Mouse (Mus musculus) MEL (cell line): ENCODE data around the gene Ubtf. TPM values are rescaled to one million over a fixed set of nuclear protein-coding genes. Genes with fewer than 3 reads are reported as not detected.

Source experiments
- DNase-seq: peaks from one replicate; pipeline ENCODE4 v3.0.0; 2011; ENCODE audit warnings: low read depth, low spot score
- H3K27ac ChIP-seq: 2 replicates; pipeline ENCODE4 v1.5.1; 2012; ENCODE audit warnings: low read depth, mild to moderate bottlenecking, control low read depth, low read length, moderate library complexity; ENCODE audit not compliant: control insufficient read depth
- H3K27me3 ChIP-seq, 2 experiments: fragments of 150-350 bp in 1 of 2; sonication (generic) in 1 of 2; 2 replicates each; pipeline ENCODE4 v1.6.1; 2012; ENCODE audit warnings: low read length in 2 of 2, mild to moderate bottlenecking in 2 of 2, improper control_type of control experiment in 1 of 2, moderate library complexity in 1 of 2; ENCODE audit not compliant: insufficient read depth in 2 of 2, control insufficient read depth in 1 of 2
- H3K36me3 ChIP-seq, 2 experiments: 2 replicates each; pipeline ENCODE4 v1.6.1; 2012 to 2014; ENCODE audit warnings: low read length in 2 of 2, improper control_type of control experiment in 1 of 2, inconsistent platforms in 1 of 2, mild to moderate bottlenecking in 1 of 2; ENCODE audit not compliant: insufficient read depth in 2 of 2, control insufficient read depth in 1 of 2
- H3K4me1 ChIP-seq, 2 experiments: fragments of 150-350 bp in 1 of 2; sonication (generic) in 1 of 2; 2 replicates each; pipeline ENCODE4 v1.6.1; 2012; ENCODE audit warnings: low read length in 2 of 2, improper control_type of control experiment in 1 of 2, mild to moderate bottlenecking in 1 of 2; ENCODE audit not compliant: insufficient read depth in 2 of 2, control insufficient read depth in 1 of 2
- H3K4me3 ChIP-seq, 2 experiments: fragments of 150-350 bp in 1 of 2; sonication (generic) in 1 of 2; 2 replicates each; pipeline ENCODE4 v1.5.1; 2012; ENCODE audit warnings: low read depth in 2 of 2, low read length in 2 of 2, mild to moderate bottlenecking in 2 of 2, moderate library complexity in 2 of 2, control low read depth in 1 of 2, improper control_type of control experiment in 1 of 2; ENCODE audit not compliant: control insufficient read depth in 1 of 2, insufficient read depth in 1 of 2
- H3K79me2 ChIP-seq: 2 replicates; pipeline ENCODE4 v1.6.1; 2012; ENCODE audit warnings: mild to moderate bottlenecking, low read length, moderate library complexity; ENCODE audit not compliant: control insufficient read depth, poor library complexity, insufficient read depth
- H3K9ac ChIP-seq: 2 replicates; pipeline ENCODE4 v1.6.1; 2012; ENCODE audit warnings: low read depth, mild to moderate bottlenecking, control low read depth, low read length, moderate library complexity; ENCODE audit not compliant: control insufficient read depth, poor library complexity, severe bottlenecking
- H3K9me3 ChIP-seq: fragments of 150-350 bp; sonication (generic); replicated peaks from 2 replicates; pipeline ENCODE4 v1.6.1; 2012; ENCODE audit warnings: mild to moderate bottlenecking, low read length, improper control_type of control experiment, moderate library complexity; ENCODE audit not compliant: insufficient read depth
- BHLHE40 ChIP-seq: IDR thresholded peaks from 2 replicates; pipeline ENCODE4 v1.6.1; 2012; ENCODE audit warnings: low read depth, mild to moderate bottlenecking, inconsistent platforms, low read length, improper control_type of control experiment, borderline replicate concordance
- CHD1 ChIP-seq: IDR thresholded peaks from 2 replicates; pipeline ENCODE4 v1.6.1; 2012; ENCODE audit warnings: low read depth, mild to moderate bottlenecking, inconsistent platforms, low read length, improper control_type of control experiment
- CHD2 ChIP-seq: IDR thresholded peaks from 2 replicates; pipeline ENCODE4 v1.6.1; 2011; ENCODE audit warnings: low read length, improper control_type of control experiment
- CTCF ChIP-seq, 3 experiments: IDR thresholded peaks in 2 of 3; conservative IDR thresholded peaks in 1 of 3; 2 replicates each; pipeline ENCODE4 v1.5.1; 2011 to 2012; ENCODE audit warnings: low read length in 3 of 3, low read depth in 2 of 3, mild to moderate bottlenecking in 2 of 3, improper control_type of control experiment in 1 of 3, inconsistent platforms in 1 of 3, mixed read lengths in 1 of 3, moderate library complexity in 1 of 3; ENCODE audit not compliant: control insufficient read depth in 1 of 3, insufficient read depth in 1 of 3, poor library complexity in 1 of 3, severe bottlenecking in 1 of 3
- E2F4 ChIP-seq: IDR thresholded peaks from 2 replicates; pipeline ENCODE4 v1.6.1; 2011; ENCODE audit warnings: low read depth, low read length, improper control_type of control experiment, borderline replicate concordance
- ELF1 ChIP-seq: IDR thresholded peaks from 2 replicates; pipeline ENCODE4 v1.6.1; 2014; ENCODE audit warnings: low read depth, mild to moderate bottlenecking, inconsistent platforms, low read length, improper control_type of control experiment, moderate library complexity
- EP300 ChIP-seq, 2 experiments: IDR thresholded peaks; 2 replicates each; pipeline ENCODE4 v1.6.1; 2011; ENCODE audit warnings: improper control_type of control experiment in 2 of 2, low read length in 2 of 2, low read depth in 1 of 2, mild to moderate bottlenecking in 1 of 2
- ETS1 ChIP-seq: IDR thresholded peaks from 2 replicates; pipeline ENCODE4 v1.6.1; 2012; ENCODE audit warnings: low read depth, mild to moderate bottlenecking, inconsistent platforms, low read length, improper control_type of control experiment, moderate library complexity
- GABPA ChIP-seq: IDR thresholded peaks from 2 replicates; pipeline ENCODE4 v1.6.1; 2012; ENCODE audit warnings: low read depth, mild to moderate bottlenecking, inconsistent platforms, low read length, improper control_type of control experiment, moderate library complexity
- GATA1 ChIP-seq: IDR thresholded peaks from 2 replicates; pipeline ENCODE4 v1.6.1; 2011; ENCODE audit warnings: low read depth, low read length, improper control_type of control experiment
- HCFC1 ChIP-seq: IDR thresholded peaks from 2 replicates; pipeline ENCODE4 v1.6.1; 2012; ENCODE audit warnings: low read depth, mild to moderate bottlenecking, inconsistent platforms, low read length, improper control_type of control experiment, moderate library complexity
- KAT2A ChIP-seq: conservative IDR thresholded peaks from 2 replicates; pipeline ENCODE4 v1.6.1; 2012; ENCODE audit warnings: low read depth, low read length, improper control_type of control experiment, inconsistent platforms
- MAFK ChIP-seq: IDR thresholded peaks from 2 replicates; pipeline ENCODE4 v1.6.1; 2011; ENCODE audit warnings: low read depth, mild to moderate bottlenecking, low read length, improper control_type of control experiment, borderline replicate concordance
- MAX ChIP-seq: IDR thresholded peaks from 2 replicates; pipeline ENCODE4 v1.6.1; 2011; ENCODE audit warnings: low read length, improper control_type of control experiment
- MAZ ChIP-seq: IDR thresholded peaks from 2 replicates; pipeline ENCODE4 v1.6.1; 2012; ENCODE audit warnings: low read depth, mild to moderate bottlenecking, inconsistent platforms, low read length, improper control_type of control experiment
- MEF2A ChIP-seq: IDR thresholded peaks from 2 replicates; pipeline ENCODE4 v1.6.1; 2014; ENCODE audit warnings: low read depth, mild to moderate bottlenecking, inconsistent platforms, low read length, improper control_type of control experiment; ENCODE audit not compliant: poor library complexity, insufficient replicate concordance, severe bottlenecking; ENCODE audit errors: extremely low read depth
- MXI1 ChIP-seq: IDR thresholded peaks from 2 replicates; pipeline ENCODE4 v1.6.1; 2011; ENCODE audit warnings: mild to moderate bottlenecking, low read depth, low read length, improper control_type of control experiment
- MYB ChIP-seq: IDR thresholded peaks from 2 replicates; pipeline ENCODE4 v1.6.1; 2011; ENCODE audit warnings: mild to moderate bottlenecking, low read depth, low read length, improper control_type of control experiment
- MYC ChIP-seq: IDR thresholded peaks from 2 replicates; pipeline ENCODE4 v1.6.1; 2011; ENCODE audit warnings: low read depth, mild to moderate bottlenecking, low read length, improper control_type of control experiment, moderate library complexity
- NELFE ChIP-seq: IDR thresholded peaks from 2 replicates; pipeline ENCODE4 v1.6.1; 2011; ENCODE audit warnings: low read depth, low read length, improper control_type of control experiment
- NRF1 ChIP-seq: IDR thresholded peaks from 2 replicates; pipeline ENCODE4 v1.6.1; 2014; ENCODE audit warnings: low read depth, mild to moderate bottlenecking, inconsistent platforms, low read length, improper control_type of control experiment, moderate library complexity; ENCODE audit not compliant: poor library complexity, insufficient read depth, severe bottlenecking
- POLR2A ChIP-seq, 2 experiments: IDR thresholded peaks; 2 replicates each; pipeline ENCODE4 v1.6.1; 2011 to 2012; ENCODE audit warnings: low read length in 2 of 2, mild to moderate bottlenecking in 2 of 2, control low read depth in 1 of 2, improper control_type of control experiment in 1 of 2, low read depth in 1 of 2, moderate library complexity in 1 of 2; ENCODE audit not compliant: control insufficient read depth in 1 of 2, insufficient read depth in 1 of 2, poor library complexity in 1 of 2
- POLR2AphosphoS5 ChIP-seq: IDR thresholded peaks from 2 replicates; pipeline ENCODE4 v1.6.1; 2012; ENCODE audit warnings: low read depth, borderline replicate concordance, mild to moderate bottlenecking, inconsistent platforms, low read length, moderate library complexity, mixed read lengths
- RAD21 ChIP-seq: IDR thresholded peaks from 2 replicates; pipeline ENCODE4 v1.6.1; 2011; ENCODE audit warnings: mild to moderate bottlenecking, low read depth, low read length, improper control_type of control experiment
- RCOR1 ChIP-seq: IDR thresholded peaks from 2 replicates; pipeline ENCODE4 v1.6.1; 2012; ENCODE audit warnings: low read depth, mild to moderate bottlenecking, inconsistent platforms, low read length, improper control_type of control experiment
- SIN3A ChIP-seq: IDR thresholded peaks from 2 replicates; pipeline ENCODE4 v1.6.1; 2012; ENCODE audit warnings: low read length, improper control_type of control experiment, inconsistent platforms
- SMC3 ChIP-seq: IDR thresholded peaks from 2 replicates; pipeline ENCODE4 v1.6.1; 2011; ENCODE audit warnings: low read depth, low read length, improper control_type of control experiment
- TAL1 ChIP-seq: IDR thresholded peaks from 2 replicates; pipeline ENCODE4 v1.6.1; 2012; ENCODE audit warnings: mild to moderate bottlenecking, inconsistent platforms, low read length, moderate library complexity, mixed read lengths
- UBTF ChIP-seq: IDR thresholded peaks from 2 replicates; pipeline ENCODE4 v1.6.1; 2012; ENCODE audit warnings: low read depth, mild to moderate bottlenecking, inconsistent platforms, low read length, improper control_type of control experiment, moderate library complexity, borderline replicate concordance; ENCODE audit not compliant: insufficient read depth
- USF1 ChIP-seq: IDR thresholded peaks from 2 replicates; pipeline ENCODE4 v1.6.1; 2014; ENCODE audit warnings: low read depth, mild to moderate bottlenecking, inconsistent platforms, low read length, improper control_type of control experiment, moderate library complexity
- USF2 ChIP-seq, 2 experiments: IDR thresholded peaks; 2 replicates each; pipeline ENCODE4 v1.6.1; 2011 to 2012; ENCODE audit warnings: improper control_type of control experiment in 2 of 2, low read length in 2 of 2, borderline replicate concordance in 1 of 2, inconsistent platforms in 1 of 2, low read depth in 1 of 2, mild to moderate bottlenecking in 1 of 2; ENCODE audit not compliant: insufficient read depth in 1 of 2
- ZKSCAN1 ChIP-seq: IDR thresholded peaks from 2 replicates; pipeline ENCODE4 v1.6.1; 2012; ENCODE audit warnings: low read depth, mild to moderate bottlenecking, inconsistent platforms, low read length, improper control_type of control experiment, moderate library complexity
- ZMIZ1 ChIP-seq: IDR thresholded peaks from 2 replicates; pipeline ENCODE4 v1.6.1; 2012; ENCODE audit warnings: low read depth, mild to moderate bottlenecking, inconsistent platforms, low read length, improper control_type of control experiment, moderate library complexity
- ZNF384 ChIP-seq: IDR thresholded peaks from 2 replicates; pipeline ENCODE4 v1.6.1; 2012; ENCODE audit warnings: low read depth, mild to moderate bottlenecking, inconsistent platforms, low read length, improper control_type of control experiment
- polyA plus RNA-seq, 2 experiments: library from polyadenylated mRNA; stranded (reverse) in 1 of 2; unstranded in 1 of 2; fragments of >175 nt in 1 of 2; fragments of >200 nt in 1 of 2; gene quantifications; 2 replicates each; pipeline versions ENCODE4 v1.2.1 to v1.2.4; 2012; ENCODE audit warnings: low replicate concordance in 2 of 2, low read depth in 1 of 2; ENCODE audit not compliant: insufficient read length in 2 of 2, insufficient read depth in 1 of 2, missing spikeins in 1 of 2
- total RNA-seq: library from RNA; depleted of rRNA; stranded (reverse); fragments of 300-350 nt; gene quantifications from 2 replicates; pipeline ENCODE4 v1.2.3, GENCODE M21; 2012

Ubtf gene
- total and polyA plus RNA-seq, 3 experiments = 76.5 to 189 (median 145) TPM

- Histone ChIP-seq H3K27me3 (peaks cover 3 to 5% of the 10 kb centered on the region in 2 experiments; a peak in 2 of 4 replicates), H3K4me3 (peak overlapping the region; percentile 91 to 98), H3K9ac (peak overlapping the region; percentile 100), H3K27ac (peak overlapping the region; percentile 87), H3K9me3 (no peaks in the 10 kb centered on the region), H3K36me3 (peaks cover 0 to 12% of the 10 kb centered on the region in 2 experiments; a peak in 2 of 4 replicates), H3K79me2 (peaks cover 47% of the 10 kb centered on the region), H3K4me1 (peaks cover 3 to 13% of the 10 kb centered on the region in 2 experiments)
- peak; percentile 96 for DNase-seq
- TF ChIP-seq E2F4 = no peak
- TF ChIP-seq ZNF384 = peak; percentile 97
- peak; percentile 41; the same call in 1 of the 2 replicates for TF ChIP-seq RCOR1
- peak; percentile 71 for TF ChIP-seq SIN3A
- peak in 1 of 2 experiments; percentile 19; a peak in 1 of 4 replicates for TF ChIP-seq EP300 (IDR thresholded peaks at IDR 0.05; ENCODE audit: low read depth in 1 of 2, low read length in 2 of 2)
- TF ChIP-seq HCFC1 = peak; percentile 66; the same call in 1 of the 2 replicates
- no peak for TF ChIP-seq USF2 (IDR thresholded peaks at IDR 0.05; ENCODE audit: borderline replicate concordance in 1 of 2, insufficient read depth in 1 of 2, low read depth in 1 of 2, low read length in 2 of 2)
- peak; percentile 88 to 99 for TF ChIP-seq POLR2A (IDR thresholded peaks at IDR 0.05; ENCODE audit: control insufficient read depth in 1 of 2, insufficient read depth in 1 of 2, low read depth in 1 of 2, low read length in 2 of 2, poor library complexity in 1 of 2)
- TF ChIP-seq GATA1 = no peak
- TF ChIP-seq MXI1 = 0 out of 2 replicates have a peak, but pooled peaks have one; percentile 51
- TF ChIP-seq NELFE = peak; percentile 92
- peak; percentile 23 for TF ChIP-seq MAX
- TF ChIP-seq USF1 = no peak
- no peak for TF ChIP-seq MYB
- TF ChIP-seq CHD1 = 0 out of 2 replicates have a peak, but pooled peaks have one; percentile 1
- no peak for TF ChIP-seq MEF2A
- no peak for TF ChIP-seq RAD21
- no peak; the same call in 1 of the 2 replicates for TF ChIP-seq MAFK
- no peak for TF ChIP-seq BHLHE40
- peak; percentile 94 for TF ChIP-seq ZMIZ1
- TF ChIP-seq ELF1 = no peak
- no peak for TF ChIP-seq MYC
- TF ChIP-seq MAZ = peak; percentile 69; the same call in 1 of the 2 replicates
- no peak for TF ChIP-seq KAT2A
- no peak for TF ChIP-seq POLR2AphosphoS5
- 0 out of 2 replicates have a peak, but pooled peaks have one; percentile 2 for TF ChIP-seq CHD2
- TF ChIP-seq CTCF (IDR thresholded peaks at IDR 0.05 in 2 of 3, conservative IDR thresholded peaks at IDR 0.05 in 1 of 3; ENCODE audit: control insufficient read depth in 1 of 3, insufficient read depth in 1 of 3, low read depth in 2 of 3, low read length in 3 of 3, poor library complexity in 1 of 3, severe bottlenecking in 1 of 3) = no peak
- TF ChIP-seq GABPA = no peak
- TF ChIP-seq TAL1 = no peak
- TF ChIP-seq SMC3 = peak; percentile 16; the same call in 1 of the 2 replicates
- peak; percentile 61; the same call in 1 of the 2 replicates for TF ChIP-seq ETS1
- 0 out of 2 replicates have a peak, but pooled peaks have one; percentile 30 for TF ChIP-seq ZKSCAN1
- TF ChIP-seq UBTF = no peak
- no peak for TF ChIP-seq NRF1
These were observed 571 bp upstream of the Ubtf start for GRCm38 (mm10) chr11:102319941-102320685.
